Mouse (Mus musculus): ENCODE measurements around the gene Cdk15. TPM values are rescaled to one million over a fixed set of nuclear protein-coding genes. Genes with fewer than 3 reads are reported as not detected.

The Cdk15 gene
- total and polyA plus RNA-seq, 2 experiments, result not detected

- H3K27me3 ChIP-seq (ENCODE audit: control insufficient read depth, insufficient read depth, low read length), result no peaks in the 10 kb centered on the region
- H3K4me3 ChIP-seq (ENCODE audit: insufficient read depth, low read depth, low read length), result no peak overlapping the region
- no peak overlapping the region for H3K9ac ChIP-seq (ENCODE audit: low read depth, low read length)
- TF ChIP-seq CTCF (IDR thresholded peaks at IDR 0.05; ENCODE audit: low read depth, low read length) (no peak), POLR2A (IDR thresholded peaks at IDR 0.05; ENCODE audit: extremely low read depth, insufficient read depth, low read length) (no peak)
- H3K79me2 ChIP-seq (ENCODE audit: control insufficient read depth, insufficient read depth, low read length), result no peaks in the 10 kb centered on the region
- no peak for DNase-seq (ENCODE audit: extremely low read depth, low read depth, low spot score)
- peaks cover 9% of the 10 kb centered on the region for H3K4me1 ChIP-seq (ENCODE audit: control insufficient read depth, insufficient read depth, low read length)
- 80% methylated on average over 2 of the region's 2 CpGs for WGBS
- no peak overlapping the region for H3K27ac ChIP-seq (replicated peaks; ENCODE audit: insufficient read depth, low read depth, low read length)
- no peaks in the 10 kb centered on the region for H3K36me3 ChIP-seq (ENCODE audit: control insufficient read depth, insufficient read depth, low read length)
Measured at GRCm38 (mm10) chr1:59399554-59400325, 143.0 kb downstream of the Cdk15 start.

GRCm38 (mm10) chr1:59401253-59401652 lies 144.5 kb downstream of the Cdk15 start:
- no peaks in the 10 kb centered on the region for H3K36me3 ChIP-seq (ENCODE audit: control insufficient read depth, insufficient read depth, low read length)
- H3K9ac ChIP-seq (ENCODE audit: low read depth, low read length), result no peak overlapping the region
- TF ChIP-seq POLR2A (IDR thresholded peaks at IDR 0.05; ENCODE audit: extremely low read depth, insufficient read depth, low read length), result no peak
- no peak for TF ChIP-seq CTCF (IDR thresholded peaks at IDR 0.05; ENCODE audit: low read depth, low read length)
- no peaks in the 10 kb centered on the region for H3K27me3 ChIP-seq (ENCODE audit: control insufficient read depth, insufficient read depth, low read length)
- no peak for DNase-seq (ENCODE audit: extremely low read depth, low read depth, low spot score)
- 83% methylated on average over 4 of the region's 4 CpGs for WGBS
- no peaks in the 10 kb centered on the region for H3K79me2 ChIP-seq (ENCODE audit: control insufficient read depth, insufficient read depth, low read length)
- H3K4me3 ChIP-seq (ENCODE audit: insufficient read depth, low read depth, low read length), result no peak overlapping the region
- peaks cover 3% of the 10 kb centered on the region for H3K4me1 ChIP-seq (ENCODE audit: control insufficient read depth, insufficient read depth, low read length)
- no peak overlapping the region for H3K27ac ChIP-seq (replicated peaks; ENCODE audit: insufficient read depth, low read depth, low read length)

Other genes starting within 250 kb of the Cdk15 start
- under 0.01 TPM in 1 of 2 replicates, not detected in the other for gene C2cd6, start 162.0 kb upstream of the Cdk15 start, total RNA-seq (2014; rRNA removed)
- gene C2cd6, start 162.0 kb upstream of the Cdk15 start, polyA plus RNA-seq (2012; rRNA removed), result not detected in 2 replicates
- 4.5 and 5.2 TPM in 2 replicates for gene Tmem237, start 136.5 kb upstream of the Cdk15 start, total RNA-seq (2014; rRNA removed)
- 1.1 and 1.8 TPM in 2 replicates for gene Tmem237, start 136.5 kb upstream of the Cdk15 start, polyA plus RNA-seq (2012; rRNA removed)
- gene Mpp4, start 93.5 kb upstream of the Cdk15 start, total RNA-seq (2014; rRNA removed), result 2.3 and 4.0 TPM in 2 replicates
- gene Mpp4, start 93.5 kb upstream of the Cdk15 start, polyA plus RNA-seq (2012; rRNA removed), result 5.5 and 7.6 TPM in 2 replicates
- gene Als2, start 19.7 kb upstream of the Cdk15 start, total RNA-seq (2014; rRNA removed), result 34.2 and 42.8 TPM in 2 replicates
- 20.2 TPM in 2 replicates for gene Als2, start 19.7 kb upstream of the Cdk15 start, polyA plus RNA-seq (2012; rRNA removed)
- 4.5 and 5.6 TPM in 2 replicates for gene Fzd7, start 225.5 kb downstream of the Cdk15 start, total RNA-seq (2014; rRNA removed)
- gene Fzd7, start 225.5 kb downstream of the Cdk15 start, polyA plus RNA-seq (2012; rRNA removed), result 11.7 and 12.8 TPM in 2 replicates